In the genomic region with DNA sequence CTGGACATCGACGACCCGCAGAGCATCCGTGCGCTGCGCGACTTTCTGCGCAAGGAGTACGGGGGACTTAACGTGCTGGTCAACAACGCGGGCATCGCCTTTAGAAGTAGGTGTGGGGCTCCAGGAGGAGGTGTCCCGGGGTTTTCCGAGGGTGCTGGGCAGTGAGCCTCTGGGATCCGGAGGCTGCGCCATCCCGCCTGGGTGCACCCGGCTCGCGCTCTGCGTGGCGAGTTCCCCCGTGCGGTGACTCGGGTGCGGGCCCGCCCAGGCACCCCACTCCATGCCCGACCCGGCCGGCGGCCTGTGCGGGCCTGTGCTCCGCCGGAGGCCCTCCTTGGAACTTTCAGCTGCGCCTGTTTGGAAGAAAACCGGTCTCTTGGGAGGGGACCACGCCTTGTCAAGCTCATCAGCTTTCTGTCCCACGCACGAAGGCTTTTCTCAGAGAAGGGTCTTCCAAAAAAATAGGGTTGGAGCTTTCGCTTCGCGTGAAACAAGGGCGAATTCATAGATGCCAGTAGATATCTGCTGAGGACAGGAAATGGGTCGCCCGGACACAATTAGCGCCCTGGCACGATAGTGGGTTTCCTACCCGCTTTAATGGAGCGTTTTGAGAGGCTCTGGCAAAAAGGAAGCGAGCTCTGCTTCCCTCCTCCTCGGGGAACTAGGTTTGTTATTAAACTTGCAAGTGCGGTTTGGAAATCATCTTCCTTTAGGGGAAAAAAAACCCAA, we compare ENCODE assay signal across 9 mouse cellular contexts. TPM values are rescaled to one million over a fixed set of nuclear protein-coding genes. Genes with fewer than 3 reads are reported as not detected.
A peak's percentile ranks its signal among the peaks of the same experiment; 100 is the strongest.
DNase-seq lines count a peak whose midpoint lies in the region; ATAC-seq and TF ChIP-seq lines count a peak whose summit lies in the region.
"Had no signal": no experiment of that assay in that cellular context is flagged by ENCODE, and none has a peak within 500 bp of the region (broad histone marks: within the 10 kb centered on the region; RNA-seq: fewer than 3 reads in every experiment).

No protein-coding gene starts in this region.

- H3K4me3 ChIP-seq in brown adipose tissue, adult 24 weeks (ENCODE audit: insufficient read depth, low read depth, low read length): peak overlapping the region; percentile 78
- peak overlapping the region; percentile 47 for H3K4me3 ChIP-seq in hindbrain, embryonic 16.5 days (ENCODE audit: low read length)
- H3K4me3 ChIP-seq in lung, embryonic 14.5 days (ENCODE audit: low read depth, low read length): peak overlapping the region; percentile 48
- peak overlapping the region; percentile 43 for H3K4me3 ChIP-seq in neural tube, embryonic 15.5 days (replicated peaks)
- H3K4me3 ChIP-seq: erythroblast, embryonic 14.5 days had no signal

- peak; percentile 49 for DNase-seq in thymus, postnatal 4 days
- DNase-seq in thymus, postnatal 25 days: no peak
- peak; percentile 40 for DNase-seq in gastrocnemius, postnatal 25 days
- DNase-seq in lung, embryonic 14.5 days: peak; percentile 60
- no peak for DNase-seq in spleen, adult 12 weeks (ENCODE audit: low spot score)

- H3K4me2 ChIP-seq in hindbrain, embryonic 16.5 days (ENCODE audit: low read length): peak overlapping the region; percentile 84
- peak overlapping the region; percentile 96 for H3K4me2 ChIP-seq in lung, embryonic 14.5 days
- H3K4me2 ChIP-seq in neural tube, embryonic 15.5 days: peak overlapping the region; percentile 85

- H3K36me3 ChIP-seq in hindbrain, embryonic 16.5 days (ENCODE audit: control insufficient read depth, insufficient read depth, low read length): no peaks in the 10 kb centered on the region
- H3K36me3 ChIP-seq in lung, embryonic 14.5 days (ENCODE audit: insufficient read depth): no peaks in the 10 kb centered on the region
- no peaks in the 10 kb centered on the region for H3K36me3 ChIP-seq in neural tube, embryonic 15.5 days

- H3K9me3 ChIP-seq in hindbrain, embryonic 16.5 days (ENCODE audit: control insufficient read depth, low read length): no peaks in the 10 kb centered on the region
- no peaks in the 10 kb centered on the region for H3K9me3 ChIP-seq in lung, embryonic 14.5 days (ENCODE audit: low read depth, low read length)
- no peaks in the 10 kb centered on the region for H3K9me3 ChIP-seq in neural tube, embryonic 15.5 days (replicated peaks)

- peak overlapping the region; percentile 64 for H3K9ac ChIP-seq in hindbrain, embryonic 16.5 days (ENCODE audit: low read depth, low read length)
- H3K9ac ChIP-seq in lung, embryonic 14.5 days: peak overlapping the region; percentile 51
- peak overlapping the region; percentile 37 for H3K9ac ChIP-seq in neural tube, embryonic 15.5 days (replicated peaks)

- H3K27me3 ChIP-seq in hindbrain, embryonic 16.5 days (replicated peaks; ENCODE audit: control insufficient read depth, insufficient read depth, low read length): peaks cover 22% of the 10 kb centered on the region
- H3K27me3 ChIP-seq in lung, embryonic 14.5 days (ENCODE audit: insufficient read depth, low read length): peaks cover 43% of the 10 kb centered on the region
- H3K27me3 ChIP-seq in neural tube, embryonic 15.5 days (replicated peaks): peaks cover 58% of the 10 kb centered on the region

- 1% methylated on average over 53 of the region's 53 CpGs for WGBS in hindbrain, embryonic 16.5 days
- under 1% methylated on average over 53 of the region's 53 CpGs for WGBS in lung, embryonic 14.5 days
- 1% methylated on average over 53 of the region's 53 CpGs for WGBS in neural tube, embryonic 15.5 days

- TF ChIP-seq CTCF in lung, embryonic 14.5 days (IDR thresholded peaks at IDR 0.05; ENCODE audit: low read depth): no peak

- ATAC-seq in hindbrain, embryonic 16.5 days: 0 out of 2 replicates have a peak, but pooled peaks have one; percentile 48
- ATAC-seq in lung, embryonic 14.5 days (ENCODE audit: insufficient read depth): peak; percentile 18
- ATAC-seq in neural tube, embryonic 15.5 days (ENCODE audit: low FRiP score): no peak

- H3K4me1 ChIP-seq in brown adipose tissue, adult 24 weeks (ENCODE audit: control insufficient read depth, insufficient read depth, insufficient read length, low read length): no peaks in the 10 kb centered on the region
- H3K4me1 ChIP-seq in hindbrain, embryonic 16.5 days (ENCODE audit: control insufficient read depth, insufficient read depth, low read depth, low read length): peaks cover 15% of the 10 kb centered on the region
- peaks cover 3% of the 10 kb centered on the region; the same call in 1 of the 2 replicates for H3K4me1 ChIP-seq in lung, embryonic 14.5 days (ENCODE audit: insufficient read depth)
- peaks cover 23% of the 10 kb centered on the region for H3K4me1 ChIP-seq in neural tube, embryonic 15.5 days

- no peak overlapping the region for H3K27ac ChIP-seq in brown adipose tissue, adult 24 weeks (replicated peaks; ENCODE audit: low read depth, low read length)
- H3K27ac ChIP-seq in hindbrain, embryonic 16.5 days (ENCODE audit: low read depth, low read length): no peak overlapping the region
- no peak overlapping the region for H3K27ac ChIP-seq in lung, embryonic 14.5 days (ENCODE audit: low read depth)
- no peak overlapping the region for H3K27ac ChIP-seq in neural tube, embryonic 15.5 days (replicated peaks)

RNA-seq across cellular contexts. Expression of a gene that starts 0.7 kb away (rescaled TPM):
- polyA plus RNA-seq in brown adipose tissue, adult 24 weeks (2012; ENCODE audit: insufficient read depth, insufficient read length, missing spikeins): 7.2 TPM in 2 replicates
- 1 to 10 TPM; 1.8 to 2.4 TPM for total RNA-seq in gastrocnemius, postnatal 25 days (2021)
- polyA plus RNA-seq in hindbrain, embryonic 16.5 days (2015; fragmentation: Nextera tagmentation; extraction: Ambion mirVana): 2.6 and 4.1 TPM in 2 replicates
- 4.4 and 5.4 TPM in 2 replicates for polyA plus RNA-seq in lung, embryonic 14.5 days (2014; fragmentation: Nextera tagmentation; extraction: Ambion mirVana)
- polyA plus RNA-seq in neural tube, embryonic 15.5 days (2015; fragmentation: Nextera tagmentation; extraction: Ambion mirVana): 1.7 and 2.0 TPM in 2 replicates
- polyA plus RNA-seq: erythroblast, embryonic 14.5 days had no signal

RNA-seq across cellular contexts. Expression of a gene that starts 28.0 kb away (rescaled TPM):
- polyA plus RNA-seq in brown adipose tissue, adult 24 weeks (2012; ENCODE audit: insufficient read depth, insufficient read length, missing spikeins): 18.9 and 24.0 TPM in 2 replicates
- 10 to 100 TPM; 20.6 to 26.9 TPM for total RNA-seq in gastrocnemius, postnatal 25 days (2021)
- 36.9 and 45.2 TPM in 2 replicates for polyA plus RNA-seq in hindbrain, embryonic 16.5 days (2015; fragmentation: Nextera tagmentation; extraction: Ambion mirVana)
- polyA plus RNA-seq in lung, embryonic 14.5 days (2014; fragmentation: Nextera tagmentation; extraction: Ambion mirVana): 13.4 and 16.2 TPM in 2 replicates
- polyA plus RNA-seq in neural tube, embryonic 15.5 days (2015; fragmentation: Nextera tagmentation; extraction: Ambion mirVana): 33.4 and 38.3 TPM in 2 replicates

RNA-seq across cellular contexts. Expression of a gene that starts 55.8 kb away (rescaled TPM):
- polyA plus RNA-seq in brown adipose tissue, adult 24 weeks (2012; ENCODE audit: insufficient read depth, insufficient read length, missing spikeins): not detected in 2 replicates
- 1 to 10 TPM in 1 of 2 experiments, under 1 TPM in 1; 0.59 to 1.7 TPM for total RNA-seq in gastrocnemius, postnatal 25 days (2021)
- polyA plus RNA-seq in hindbrain, embryonic 16.5 days (2015; fragmentation: Nextera tagmentation; extraction: Ambion mirVana): not detected in 2 replicates
- not detected in 2 replicates for polyA plus RNA-seq in lung, embryonic 14.5 days (2014; fragmentation: Nextera tagmentation; extraction: Ambion mirVana)
- polyA plus RNA-seq in neural tube, embryonic 15.5 days (2015; fragmentation: Nextera tagmentation; extraction: Ambion mirVana): not detected in 2 replicates
- polyA plus RNA-seq: erythroblast, embryonic 14.5 days had no signal

Comparison
In these comparisons a context has a peak if more than half of its experiments do, and no peak if none do; other contexts are left out.
1. DNase-seq: peak in thymus, postnatal 4 days (single experiment), gastrocnemius, postnatal 25 days (single experiment) and lung, embryonic 14.5 days (single experiment); none in thymus, postnatal 25 days (single experiment) and spleen, adult 12 weeks (single experiment).
2. Peak in every context shown above with its lines, with median percentiles within 50 percentile points of each other: H3K4me3 ChIP-seq, H3K4me2 ChIP-seq and H3K9ac ChIP-seq.